Mouse (Mus musculus) liver, postnatal 0 days (tissue): ENCODE measurements around the gene Nr2f6.

Source experiments
- CTCF ChIP-seq: sonication (generic); IDR thresholded peaks from 2 replicates; pipeline ENCODE4 v1.5.1; 2016; ENCODE audit warnings: antibody characterized with exemption, low read depth
- EP300 ChIP-seq: IDR thresholded peaks from 2 replicates; pipeline ENCODE4 v1.6.1; 2016; ENCODE audit warnings: antibody characterized with exemption, low read depth, mild to moderate bottlenecking

GRCm38 (mm10) chr8:71324848-71325247 is 56.9 kb downstream of the Nr2f6 start:
- TF ChIP-seq EP300 (no peak), CTCF (peak; percentile 76)
